Mouse (Mus musculus) forebrain, embryonic 15.5 days (tissue): Measurements from ENCODE around the gene Lancl2. TPM values are rescaled to one million over a fixed set of nuclear protein-coding genes. Genes with fewer than 3 reads are reported as not detected.

ENCODE experiments used
- ATAC-seq: fragments of 200-750 bp; cut with Nextera tagmentation; replicated peaks from 2 replicates; pipeline ENCODE4 v1.8.0; 2017; ENCODE audit warnings: mild to moderate bottlenecking, moderate TSS enrichment, moderate library complexity
- H3K27ac ChIP-seq: fragments of 300-500 bp; sonication (generic); replicated peaks from 2 replicates; pipeline ENCODE4 v1.5.1; 2015; ENCODE audit warnings: mild to moderate bottlenecking, inconsistent platforms
- H3K27me3 ChIP-seq: fragments of 300-500 bp; sonication (generic); 2 replicates; pipeline ENCODE4 v1.6.1; 2015; ENCODE audit warnings: inconsistent platforms
- H3K36me3 ChIP-seq: fragments of 300-500 bp; sonication (generic); 2 replicates; pipeline ENCODE4 v1.6.1; 2015; ENCODE audit warnings: mild to moderate bottlenecking, inconsistent platforms
- H3K4me1 ChIP-seq: fragments of 300-500 bp; sonication (generic); 2 replicates; pipeline ENCODE4 v1.6.1; 2015; ENCODE audit warnings: inconsistent platforms
- H3K4me2 ChIP-seq: fragments of 300-500 bp; sonication (generic); replicated peaks from 2 replicates; pipeline ENCODE4 v1.6.1; 2015; ENCODE audit warnings: mild to moderate bottlenecking, inconsistent platforms
- H3K4me3 ChIP-seq: fragments of 300-500 bp; sonication (generic); 2 replicates; pipeline ENCODE4 v1.5.1; 2015; ENCODE audit warnings: mild to moderate bottlenecking, inconsistent platforms
- H3K9ac ChIP-seq: fragments of 300-500 bp; sonication (generic); replicated peaks from 2 replicates; pipeline ENCODE4 v1.6.1; 2015; ENCODE audit warnings: mild to moderate bottlenecking, inconsistent platforms
- H3K9me3 ChIP-seq: fragments of 300-500 bp; sonication (generic); 2 replicates; pipeline ENCODE4 v1.6.1; 2016; ENCODE audit warnings: inconsistent platforms
- WGBS: fragments of 180-500 bp; shearing (Covaris S2); methylation state at CpG from one replicate; pipeline ENCODE4 v1.1.7; 2015; ENCODE audit warnings: mixed read lengths; 5-methylcytosine and 5-hydroxymethylcytosine counted together
- polyA plus RNA-seq: library from polyadenylated mRNA; unstranded; fragments of >200 nt; fragmentation: Nextera tagmentation; extraction: Ambion mirVana; gene quantifications from 2 replicates; pipeline ENCODE4 v1.2.1, GENCODE M21; 2015

Gene Lancl2
- polyA plus RNA-seq, 1 experiment from 2014 or later = 86.1 TPM

- WGBS = 80% methylated on average over 2 of the region's 2 CpGs
- no peak for ATAC-seq
- no peak overlapping the region for H3K27ac ChIP-seq
- H3K4me3 ChIP-seq = no peak overlapping the region
- no peaks in the 10 kb centered on the region for H3K27me3 ChIP-seq
- H3K4me2 ChIP-seq = no peak overlapping the region
- no peak overlapping the region for H3K9ac ChIP-seq
- no peaks in the 10 kb centered on the region for H3K4me1 ChIP-seq
- no peaks in the 10 kb centered on the region for H3K9me3 ChIP-seq
- H3K36me3 ChIP-seq = peaks cover 4% of the 10 kb centered on the region; the same call in 1 of the 2 replicates
These were observed 41.0 kb downstream of the Lancl2 start for GRCm38 (mm10) chr6:57743333-57743732.

GRCm38 (mm10) chr6:57744123-57744522, 41.8 kb downstream of the Lancl2 start:
- WGBS = 91% methylated on average over 2 of the region's 2 CpGs
- peaks cover 4% of the 10 kb centered on the region; the same call in 1 of the 2 replicates for H3K36me3 ChIP-seq
- H3K4me1 ChIP-seq = no peaks in the 10 kb centered on the region
- no peak for ATAC-seq
- H3K9me3 ChIP-seq = no peaks in the 10 kb centered on the region
- H3K27me3 ChIP-seq = no peaks in the 10 kb centered on the region
- no peak overlapping the region for H3K27ac ChIP-seq
- H3K4me2 ChIP-seq = no peak overlapping the region
- H3K9ac ChIP-seq = no peak overlapping the region
- H3K4me3 ChIP-seq = no peak overlapping the region

GRCm38 (mm10) chr6:57744974-57745747, 42.8 kb downstream of the Lancl2 start:
- Histone ChIP-seq H3K4me3 (no peak overlapping the region), H3K4me1 (no peaks in the 10 kb centered on the region), H3K27me3 (no peaks in the 10 kb centered on the region), H3K9ac (no peak overlapping the region), H3K36me3 (no peaks in the 10 kb centered on the region), H3K27ac (no peak overlapping the region), H3K9me3 (no peaks in the 10 kb centered on the region), H3K4me2 (no peak overlapping the region)
- WGBS = 93% methylated on average over 4 of the region's 4 CpGs
- no peak for ATAC-seq

GRCm38 (mm10) chr6:57745748-57746129, 43.4 kb downstream of the Lancl2 start:
- WGBS = 95% methylated on average over 2 of the region's 2 CpGs

GRCm38 (mm10) chr6:57753962-57754759, 51.8 kb downstream of the Lancl2 start:
- Histone ChIP-seq H3K27me3 (no peaks in the 10 kb centered on the region), H3K27ac (no peak overlapping the region), H3K9me3 (no peaks in the 10 kb centered on the region), H3K4me1 (no peaks in the 10 kb centered on the region), H3K4me2 (no peak overlapping the region), H3K9ac (no peak overlapping the region), H3K4me3 (no peak overlapping the region), H3K36me3 (peaks cover 22% of the 10 kb centered on the region)
- WGBS = 95% methylated on average over 9 of the region's 9 CpGs
- ATAC-seq = no peak

More at GRCm38 (mm10) chr6:57745748-57746129, 43.4 kb downstream of the Lancl2 start:
- no peaks in the 10 kb centered on the region for H3K4me1 ChIP-seq
- H3K9me3 ChIP-seq = no peaks in the 10 kb centered on the region
- no peak overlapping the region for H3K9ac ChIP-seq
- H3K4me3 ChIP-seq = no peak overlapping the region
- no peak for ATAC-seq
- H3K36me3 ChIP-seq = no peaks in the 10 kb centered on the region
- no peak overlapping the region for H3K4me2 ChIP-seq
- H3K27me3 ChIP-seq = no peaks in the 10 kb centered on the region
- H3K27ac ChIP-seq = no peak overlapping the region

GRCm38 (mm10) chr6:57763054-57763453, 60.7 kb downstream of the Lancl2 start:
- no peak overlapping the region for H3K9ac ChIP-seq
- no peak overlapping the region for H3K4me3 ChIP-seq
- no peaks in the 10 kb centered on the region for H3K9me3 ChIP-seq
- H3K27ac ChIP-seq = no peak overlapping the region
- peaks cover 9% of the 10 kb centered on the region for H3K36me3 ChIP-seq
- no peak overlapping the region for H3K4me2 ChIP-seq
- no peaks in the 10 kb centered on the region for H3K4me1 ChIP-seq
- no peaks in the 10 kb centered on the region for H3K27me3 ChIP-seq
- no peak for ATAC-seq

- H3K27me3 ChIP-seq = no peaks in the 10 kb centered on the region
- 55% methylated on average over 3 of the region's 3 CpGs for WGBS
- no peaks in the 10 kb centered on the region for H3K9me3 ChIP-seq
- no peaks in the 10 kb centered on the region for H3K4me1 ChIP-seq
- no peak overlapping the region for H3K4me2 ChIP-seq
- H3K9ac ChIP-seq = no peak overlapping the region
- no peak for ATAC-seq
- no peak overlapping the region for H3K27ac ChIP-seq
- H3K36me3 ChIP-seq = peaks cover 16% of the 10 kb centered on the region
- H3K4me3 ChIP-seq = no peak overlapping the region
These were observed 62.9 kb downstream of the Lancl2 start for GRCm38 (mm10) chr6:57765095-57765878.

- no peak overlapping the region for H3K4me3 ChIP-seq
- WGBS = 91% methylated on average over 1 of the region's 1 CpGs
- H3K36me3 ChIP-seq = peaks cover 11% of the 10 kb centered on the region; the same call in 1 of the 2 replicates
- no peak overlapping the region for H3K27ac ChIP-seq
- H3K9ac ChIP-seq = no peak overlapping the region
- H3K4me2 ChIP-seq = no peak overlapping the region
- H3K9me3 ChIP-seq = no peaks in the 10 kb centered on the region
- H3K4me1 ChIP-seq = no peaks in the 10 kb centered on the region
- H3K27me3 ChIP-seq = no peaks in the 10 kb centered on the region
- ATAC-seq = no peak
These were observed 63.9 kb downstream of the Lancl2 start for GRCm38 (mm10) chr6:57766287-57766686.

GRCm38 (mm10) chr6:57767112-57767868, 65.0 kb downstream of the Lancl2 start:
- Histone ChIP-seq H3K4me3 (no peak overlapping the region), H3K9me3 (no peaks in the 10 kb centered on the region), H3K36me3 (peaks cover 8% of the 10 kb centered on the region; the same call in 1 of the 2 replicates), H3K27me3 (no peaks in the 10 kb centered on the region), H3K4me1 (no peaks in the 10 kb centered on the region), H3K27ac (no peak overlapping the region), H3K4me2 (no peak overlapping the region), H3K9ac (no peak overlapping the region)
- ATAC-seq = no peak
- 89% methylated on average over 8 of the region's 8 CpGs for WGBS

- no peak overlapping the region for H3K9ac ChIP-seq
- no peak overlapping the region for H3K27ac ChIP-seq
- 92% methylated on average over 7 of the region's 7 CpGs for WGBS
- no peaks in the 10 kb centered on the region for H3K27me3 ChIP-seq
- no peak for ATAC-seq
- no peaks in the 10 kb centered on the region for H3K9me3 ChIP-seq
- H3K36me3 ChIP-seq = peaks cover 14% of the 10 kb centered on the region
- no peak overlapping the region for H3K4me3 ChIP-seq
- no peak overlapping the region for H3K4me2 ChIP-seq
- no peaks in the 10 kb centered on the region for H3K4me1 ChIP-seq
These were observed 66.7 kb downstream of the Lancl2 start for GRCm38 (mm10) chr6:57768948-57769525.

GRCm38 (mm10) chr6:57770467-57771190, 68.3 kb downstream of the Lancl2 start:
- ATAC-seq = no peak
- H3K4me2 ChIP-seq = no peak overlapping the region
- no peak overlapping the region for H3K27ac ChIP-seq
- no peaks in the 10 kb centered on the region for H3K9me3 ChIP-seq
- H3K27me3 ChIP-seq = no peaks in the 10 kb centered on the region
- H3K4me3 ChIP-seq = no peak overlapping the region
- peaks cover 20% of the 10 kb centered on the region for H3K36me3 ChIP-seq
- no peak overlapping the region for H3K9ac ChIP-seq
- WGBS = 97% methylated on average over 1 of the region's 1 CpGs
- H3K4me1 ChIP-seq = no peaks in the 10 kb centered on the region
